Mouse (Mus musculus): ENCODE results near the gene Tead3. TPM values are rescaled to one million over a fixed set of nuclear protein-coding genes. Genes with fewer than 3 reads are reported as not detected.
A peak's percentile ranks its signal among the peaks of the same experiment; 100 is the strongest.

Gene Tead3
- polyA plus RNA-seq, 1 experiment: 2.5 TPM

- TF ChIP-seq CTCF (IDR thresholded peaks at IDR 0.05; ENCODE audit: extremely low read depth, insufficient read depth, low read length) (0 out of 2 replicates have a peak, but pooled peaks have one; percentile 5), POLR2A (IDR thresholded peaks at IDR 0.05; ENCODE audit: extremely low read depth, insufficient read depth, low read length) (no peak)
- H3K27ac ChIP-seq (ENCODE audit: insufficient read depth, low read length): no peak overlapping the region
Measured at GRCm38 (mm10) chr17:28312232-28313211, 38.1 kb downstream of the Tead3 start.

DNA sequence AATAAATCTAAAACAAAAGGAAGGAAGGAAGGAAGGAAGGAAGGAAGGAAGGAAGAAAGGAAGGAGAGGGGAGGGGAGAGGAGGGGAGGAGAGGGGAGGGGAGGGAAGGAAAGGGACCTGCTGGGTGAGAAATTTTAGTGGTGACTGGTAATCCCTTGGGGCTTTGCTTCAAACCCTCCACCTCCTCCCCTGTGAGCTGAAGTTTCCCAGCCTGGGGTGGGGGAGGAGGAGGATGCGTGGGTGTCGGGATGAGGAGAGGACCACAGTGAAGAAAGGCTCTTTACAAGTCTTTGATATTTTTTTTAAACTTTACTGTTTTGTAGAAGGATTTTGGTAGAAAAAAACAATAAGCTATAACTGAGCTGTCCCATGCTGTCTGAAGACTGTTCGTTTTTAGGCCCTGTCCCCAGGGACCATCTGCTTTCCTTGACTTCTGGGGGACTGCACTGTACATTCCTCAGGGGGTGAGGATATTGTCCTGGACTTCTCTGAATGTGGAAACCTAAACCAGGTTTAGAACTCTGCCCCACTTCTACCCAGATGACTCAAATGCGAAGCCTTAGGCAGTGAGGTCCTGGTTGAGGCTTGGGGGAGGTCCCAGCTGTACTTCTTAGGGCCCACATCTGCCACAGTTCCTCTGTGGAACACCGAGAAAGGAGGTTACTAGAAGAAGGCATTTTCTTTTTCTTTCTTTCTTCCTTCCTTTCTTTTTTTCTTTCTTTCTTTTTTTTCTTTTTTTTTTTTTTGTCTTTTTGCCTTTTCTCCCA lies 39.1 kb downstream of the Tead3 start:
- TF ChIP-seq POLR2A (IDR thresholded peaks at IDR 0.05; ENCODE audit: extremely low read depth, insufficient read depth, low read length) (no peak), CTCF (IDR thresholded peaks at IDR 0.05; ENCODE audit: extremely low read depth, insufficient read depth, low read length) (no peak)
- H3K27ac ChIP-seq (ENCODE audit: insufficient read depth, low read length): no peak overlapping the region
- H3K4me1 ChIP-seq (ENCODE audit: control insufficient read depth, insufficient read depth, low read length): peaks cover 5% of the 10 kb centered on the region
- no peak overlapping the region for H3K4me3 ChIP-seq (ENCODE audit: insufficient read depth, low read length)

More at GRCm38 (mm10) chr17:28312232-28313211, 38.1 kb downstream of the Tead3 start:
- peaks cover 5% of the 10 kb centered on the region for H3K4me1 ChIP-seq (ENCODE audit: control insufficient read depth, insufficient read depth, low read length)
- peak overlapping the region; percentile 74 for H3K4me3 ChIP-seq (ENCODE audit: insufficient read depth, low read length)

- Histone ChIP-seq H3K27ac (ENCODE audit: insufficient read depth, low read length) (no peak overlapping the region), H3K4me3 (ENCODE audit: insufficient read depth, low read length) (no peak overlapping the region), H3K4me1 (ENCODE audit: control insufficient read depth, insufficient read depth, low read length) (peaks cover 5% of the 10 kb centered on the region)
- TF ChIP-seq POLR2A (IDR thresholded peaks at IDR 0.05; ENCODE audit: extremely low read depth, insufficient read depth, low read length) (no peak), CTCF (IDR thresholded peaks at IDR 0.05; ENCODE audit: extremely low read depth, insufficient read depth, low read length) (no peak)
Measured at GRCm38 (mm10) chr17:28310831-28311230, 39.8 kb downstream of the Tead3 start.

GRCm38 (mm10) chr17:28308297-28309195 lies 42.1 kb downstream of the Tead3 start:
- Histone ChIP-seq H3K4me1 (ENCODE audit: control insufficient read depth, insufficient read depth, low read length) (no peaks in the 10 kb centered on the region), H3K27ac (ENCODE audit: insufficient read depth, low read length) (no peak overlapping the region), H3K4me3 (ENCODE audit: insufficient read depth, low read length) (no peak overlapping the region)
- peak; percentile 96 for TF ChIP-seq CTCF (IDR thresholded peaks at IDR 0.05; ENCODE audit: extremely low read depth, insufficient read depth, low read length)
- TF ChIP-seq POLR2A (IDR thresholded peaks at IDR 0.05; ENCODE audit: extremely low read depth, insufficient read depth, low read length): no peak

DNA sequence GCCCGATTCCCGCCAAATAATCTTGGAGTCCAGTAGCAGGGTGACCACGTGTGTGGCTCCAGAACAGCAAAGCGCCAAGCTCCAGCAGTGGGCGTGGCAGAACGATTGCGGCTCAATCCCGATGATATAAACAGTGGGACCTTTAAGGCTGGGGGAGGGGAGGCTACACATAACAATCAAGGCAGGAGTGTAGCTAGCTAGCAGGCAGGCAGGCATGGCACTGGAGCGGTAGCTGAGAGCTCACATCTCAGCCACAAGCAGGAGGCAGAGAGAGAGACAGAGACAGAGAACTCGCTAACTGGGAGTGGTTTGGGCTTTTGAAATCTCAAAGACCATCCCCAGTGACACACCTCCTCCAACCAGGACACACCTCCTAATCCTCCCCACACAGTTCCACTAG lies 45.4 kb downstream of the Tead3 start:
- Histone ChIP-seq H3K4me1 (ENCODE audit: control insufficient read depth, insufficient read depth, low read length) (no peaks in the 10 kb centered on the region), H3K4me3 (ENCODE audit: insufficient read depth, low read length) (no peak overlapping the region), H3K27ac (ENCODE audit: insufficient read depth, low read length) (no peak overlapping the region)
- TF ChIP-seq POLR2A (IDR thresholded peaks at IDR 0.05; ENCODE audit: extremely low read depth, insufficient read depth, low read length): no peak
- no peak for TF ChIP-seq CTCF (IDR thresholded peaks at IDR 0.05; ENCODE audit: extremely low read depth, insufficient read depth, low read length)

DNA sequence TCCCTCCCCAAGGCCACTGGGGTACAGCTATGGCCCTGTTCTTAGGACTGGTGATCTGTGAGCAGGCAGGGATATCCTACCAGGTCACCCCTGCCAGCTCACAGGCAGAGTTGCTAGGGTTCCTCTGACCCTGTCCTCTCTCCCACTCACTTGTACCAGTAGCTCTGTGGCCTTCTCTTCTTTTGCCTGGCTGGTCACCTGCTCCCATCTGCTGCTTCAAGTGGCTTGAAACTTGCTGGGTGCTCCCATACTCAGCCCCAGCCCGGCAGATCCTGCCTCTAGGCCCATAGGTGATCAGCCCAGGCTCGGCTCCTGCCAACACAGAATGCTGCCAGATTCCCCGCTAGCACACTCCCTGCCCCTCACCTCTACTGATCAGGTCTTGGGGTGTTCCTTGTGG lies 49.8 kb downstream of the Tead3 start:
- Histone ChIP-seq H3K4me1 (ENCODE audit: control insufficient read depth, insufficient read depth, low read length) (no peaks in the 10 kb centered on the region), H3K27ac (ENCODE audit: insufficient read depth, low read length) (no peak overlapping the region), H3K4me3 (ENCODE audit: insufficient read depth, low read length) (no peak overlapping the region)
- TF ChIP-seq POLR2A (IDR thresholded peaks at IDR 0.05; ENCODE audit: extremely low read depth, insufficient read depth, low read length) (no peak), CTCF (IDR thresholded peaks at IDR 0.05; ENCODE audit: extremely low read depth, insufficient read depth, low read length) (no peak)

DNA sequence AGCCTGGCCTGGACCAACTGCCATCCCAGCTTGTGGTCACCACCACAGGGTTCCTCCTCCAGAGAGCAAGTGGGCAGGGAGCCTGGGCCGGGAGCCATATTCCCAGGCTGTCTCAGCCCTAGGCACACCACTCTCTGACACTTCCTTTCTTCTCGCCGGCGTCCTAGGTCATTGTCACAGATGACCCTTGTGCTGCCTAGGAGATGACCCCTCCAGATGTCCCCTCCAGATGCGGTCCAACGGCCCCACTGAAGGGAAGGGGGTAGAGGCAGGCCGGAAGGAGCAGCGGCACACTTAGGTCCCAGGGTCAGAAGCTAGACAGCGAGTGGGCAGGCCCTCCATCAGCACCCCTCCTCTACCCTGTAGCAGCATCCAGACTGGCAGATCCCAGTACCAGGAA lies 50.3 kb downstream of the Tead3 start:
- H3K27ac ChIP-seq (ENCODE audit: insufficient read depth, low read length): no peak overlapping the region
- H3K4me3 ChIP-seq (ENCODE audit: insufficient read depth, low read length): no peak overlapping the region
- H3K4me1 ChIP-seq (ENCODE audit: control insufficient read depth, insufficient read depth, low read length): no peaks in the 10 kb centered on the region
- TF ChIP-seq CTCF (IDR thresholded peaks at IDR 0.05; ENCODE audit: extremely low read depth, insufficient read depth, low read length) (no peak), POLR2A (IDR thresholded peaks at IDR 0.05; ENCODE audit: extremely low read depth, insufficient read depth, low read length) (no peak)

DNA sequence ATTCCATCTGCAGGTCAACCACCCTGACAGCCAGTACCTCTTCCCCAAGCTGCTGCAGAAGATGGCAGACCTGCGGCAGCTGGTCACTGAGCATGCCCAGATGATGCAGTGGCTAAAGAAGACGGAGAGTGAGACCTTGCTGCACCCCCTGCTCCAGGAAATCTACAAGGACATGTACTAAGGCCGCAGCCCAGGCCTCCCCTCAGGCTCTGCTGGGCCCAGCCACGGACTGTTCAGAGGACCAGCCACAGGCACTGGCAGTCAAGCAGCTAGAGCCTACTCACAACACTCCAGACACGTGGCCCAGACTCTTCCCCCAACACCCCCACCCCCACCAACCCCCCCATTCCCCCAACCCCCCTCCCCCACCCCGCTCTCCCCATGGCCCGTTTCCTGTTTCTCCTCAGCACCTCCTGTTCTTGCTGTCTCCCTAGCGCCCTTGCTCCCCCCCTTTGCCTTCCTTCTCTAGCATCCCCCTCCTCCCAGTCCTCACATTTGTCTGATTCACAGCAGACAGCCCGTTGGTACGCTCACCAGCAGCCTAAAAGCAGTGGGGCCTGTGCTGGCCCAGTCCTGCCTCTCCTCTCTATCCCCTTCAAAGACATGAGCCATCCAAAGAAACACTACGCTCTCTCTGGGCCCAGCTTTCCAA lies 50.8 kb downstream of the Tead3 start:
- Histone ChIP-seq H3K4me3 (ENCODE audit: insufficient read depth, low read length) (no peak overlapping the region), H3K4me1 (ENCODE audit: control insufficient read depth, insufficient read depth, low read length) (no peaks in the 10 kb centered on the region), H3K27ac (ENCODE audit: insufficient read depth, low read length) (no peak overlapping the region)
- TF ChIP-seq POLR2A (IDR thresholded peaks at IDR 0.05; ENCODE audit: extremely low read depth, insufficient read depth, low read length) (no peak), CTCF (IDR thresholded peaks at IDR 0.05; ENCODE audit: extremely low read depth, insufficient read depth, low read length) (no peak)
